Mouse (Mus musculus) spleen, adult 2 months (tissue): ENCODE results near the gene Lrrc8b. TPM values are rescaled to one million over a fixed set of nuclear protein-coding genes. Genes with fewer than 3 reads are reported as not detected.

Experiments
- DNase-seq, 2 experiments: peaks; one replicate each; pipeline versions ENCODE4 v3.0.0 to v3.0.0-alpha.2; 2012 to 2021; ENCODE audit warnings: low spot score in 2 of 2, low read depth in 1 of 2
- H3K27ac ChIP-seq: fragments of 200-500 bp; 2 replicates; pipeline ENCODE4 v1.5.1; 2012; ENCODE audit warnings: low read length, inconsistent platforms; ENCODE audit not compliant: insufficient read depth
- H3K27me3 ChIP-seq: fragments of 200-500 bp; 2 replicates; pipeline ENCODE4 v1.6.1; 2012; ENCODE audit warnings: mild to moderate bottlenecking, moderate library complexity, low read length, inconsistent platforms; ENCODE audit not compliant: control insufficient read depth, insufficient read depth
- H3K36me3 ChIP-seq: fragments of 200-500 bp; 2 replicates; pipeline ENCODE4 v1.6.1; 2012; ENCODE audit warnings: mild to moderate bottlenecking, low read length, inconsistent platforms; ENCODE audit not compliant: control insufficient read depth, insufficient read depth
- H3K4me1 ChIP-seq: fragments of 200-500 bp; 2 replicates; pipeline ENCODE4 v1.6.1; 2011; ENCODE audit warnings: inconsistent platforms; ENCODE audit not compliant: control insufficient read depth, insufficient read depth, insufficient read length
- H3K4me3 ChIP-seq: fragments of 200-500 bp; 2 replicates; pipeline ENCODE4 v1.5.1; 2011; ENCODE audit warnings: mild to moderate bottlenecking, inconsistent platforms; ENCODE audit not compliant: insufficient read depth, insufficient read length; ENCODE audit errors: extremely low read depth
- CTCF ChIP-seq: fragments of 200-500 bp; IDR thresholded peaks from 2 replicates; pipeline ENCODE4 v1.5.1; 2011; ENCODE audit warnings: mild to moderate bottlenecking, inconsistent platforms; ENCODE audit not compliant: insufficient read depth, insufficient read length, insufficient replicate concordance; ENCODE audit errors: extremely low read depth
- POLR2A ChIP-seq: fragments of 200-500 bp; IDR thresholded peaks from 2 replicates; pipeline ENCODE4 v1.6.1; 2011; ENCODE audit warnings: low read depth, low read length, inconsistent platforms
- WGBS: fragments of 180-500 bp; shearing (Covaris S2); methylation state at CpG from one replicate; pipeline ENCODE4 v1.1.7; 2018; 5-methylcytosine and 5-hydroxymethylcytosine counted together
- polyA plus RNA-seq: library from polyadenylated mRNA; depleted of rRNA; stranded (reverse); fragments of >200 nt; gene quantifications from 2 replicates; pipeline ENCODE4 v1.2.3, GENCODE M21; 2012

The Lrrc8b gene
- polyA plus RNA-seq, 1 experiment, result 3.0 TPM

GRCm38 (mm10) chr5:105418851-105419250 lies 3.3 kb downstream of the Lrrc8b start:
- Histone ChIP-seq H3K27me3 (no peaks in the 10 kb centered on the region), H3K36me3 (no peaks in the 10 kb centered on the region), H3K4me1 (no peaks in the 10 kb centered on the region), H3K27ac (no peak overlapping the region), H3K4me3 (no peak overlapping the region)
- DNase-seq, result no peak
- 92% methylated on average over 5 of the region's 5 CpGs for WGBS
- TF ChIP-seq CTCF, result no peak
- no peak for TF ChIP-seq POLR2A

DNA sequence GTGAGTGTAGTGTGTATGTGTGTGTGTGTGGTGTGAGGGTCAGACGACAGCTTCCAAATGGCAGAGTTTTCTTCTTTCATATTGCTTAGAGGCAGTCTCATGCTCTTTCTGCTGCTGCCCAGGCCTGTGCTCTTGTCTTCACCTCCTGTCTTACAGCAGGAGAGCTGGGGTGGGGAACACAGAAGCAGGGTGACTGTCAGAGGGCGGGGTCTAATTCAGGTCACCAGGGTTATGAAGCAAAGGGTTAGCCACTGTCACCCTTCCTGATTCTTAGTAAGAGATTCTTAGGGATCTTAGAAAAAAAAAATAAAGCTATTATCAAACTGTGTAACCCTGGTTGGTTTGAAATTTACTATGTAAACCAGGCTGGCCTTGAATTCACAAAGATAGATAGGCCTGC lies 10.0 kb downstream of the Lrrc8b start:
- peaks cover 2% of the 10 kb centered on the region; the same call in 1 of the 2 replicates for H3K4me1 ChIP-seq

DNA sequence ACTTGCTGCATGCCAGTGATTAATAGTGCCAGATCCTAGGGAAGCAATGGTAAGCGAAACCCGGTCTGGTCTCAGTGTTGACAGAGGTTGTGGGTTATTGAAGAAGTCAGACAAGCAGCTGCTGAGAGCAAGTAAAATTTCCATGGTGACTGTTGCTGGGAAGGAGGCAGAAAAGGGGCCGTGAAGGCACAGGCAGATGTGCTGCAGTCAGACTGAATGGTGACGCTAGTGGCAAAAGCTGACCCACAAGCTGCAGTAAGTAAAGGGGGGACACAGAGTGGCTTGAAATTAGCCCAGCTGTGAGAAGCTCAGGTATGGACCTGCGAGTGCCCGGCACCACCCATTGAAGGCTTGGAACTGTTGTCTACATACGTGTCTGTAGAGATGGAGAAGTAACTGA lies 11.8 kb downstream of the Lrrc8b start:
- no peak overlapping the region for H3K4me3 ChIP-seq
- no peak overlapping the region for H3K27ac ChIP-seq
- H3K36me3 ChIP-seq, result no peaks in the 10 kb centered on the region
- 84% methylated on average over 7 of the region's 7 CpGs for WGBS
- DNase-seq, result no peak
- H3K4me1 ChIP-seq, result peaks cover 2% of the 10 kb centered on the region; the same call in 1 of the 2 replicates
- no peak for TF ChIP-seq POLR2A
- no peak for TF ChIP-seq CTCF
- no peaks in the 10 kb centered on the region for H3K27me3 ChIP-seq

More for the DNA sequence above, 10.0 kb downstream of the Lrrc8b start:
- WGBS, result 94% methylated on average over 2 of the region's 2 CpGs
- Histone ChIP-seq H3K27me3 (no peaks in the 10 kb centered on the region), H3K36me3 (no peaks in the 10 kb centered on the region), H3K4me3 (no peak overlapping the region), H3K27ac (no peak overlapping the region)
- TF ChIP-seq POLR2A, result no peak
- no peak for TF ChIP-seq CTCF
- DNase-seq, result no peak

DNA sequence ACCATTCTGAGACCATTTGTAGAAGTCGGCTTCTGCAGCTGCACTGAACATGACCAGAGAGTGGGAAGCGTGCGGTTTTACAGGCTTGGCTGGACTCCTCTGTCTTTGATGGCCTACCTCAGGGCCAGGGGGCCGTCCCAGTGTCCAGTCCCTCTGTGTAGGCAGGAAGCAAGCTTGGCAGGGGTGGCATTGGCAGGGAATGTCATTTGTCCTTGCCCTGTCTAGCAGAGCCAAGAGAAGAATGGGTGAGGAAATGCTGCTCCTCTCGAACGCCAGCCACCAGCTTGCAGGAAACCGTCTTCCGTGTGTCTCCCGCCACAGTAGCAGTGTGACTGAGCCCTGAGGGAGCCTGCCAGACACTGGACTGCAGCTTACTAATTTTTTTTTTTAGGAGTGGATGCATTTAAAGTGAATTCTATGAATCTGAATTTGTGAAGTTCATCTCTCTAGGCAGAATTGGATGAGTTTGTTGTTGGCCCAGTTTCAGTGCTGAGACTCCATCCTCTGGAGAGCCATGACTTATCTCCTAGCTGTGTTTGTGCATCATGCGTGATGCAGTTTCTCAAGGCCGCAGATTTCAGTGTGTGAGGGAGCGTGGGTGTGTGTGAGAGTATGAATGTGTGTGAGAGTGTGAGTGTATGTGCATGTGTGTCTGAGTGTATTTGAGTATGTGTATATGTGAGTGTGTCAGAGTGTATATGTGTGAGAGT lies 12.8 kb downstream of the Lrrc8b start:
- Histone ChIP-seq H3K27me3 (no peaks in the 10 kb centered on the region), H3K4me3 (no peak overlapping the region), H3K27ac (no peak overlapping the region), H3K4me1 (peaks cover 2% of the 10 kb centered on the region; the same call in 1 of the 2 replicates), H3K36me3 (no peaks in the 10 kb centered on the region)
- no peak for DNase-seq
- 57% methylated on average over 12 of the region's 12 CpGs for WGBS
- TF ChIP-seq CTCF (no peak), POLR2A (no peak)

DNA sequence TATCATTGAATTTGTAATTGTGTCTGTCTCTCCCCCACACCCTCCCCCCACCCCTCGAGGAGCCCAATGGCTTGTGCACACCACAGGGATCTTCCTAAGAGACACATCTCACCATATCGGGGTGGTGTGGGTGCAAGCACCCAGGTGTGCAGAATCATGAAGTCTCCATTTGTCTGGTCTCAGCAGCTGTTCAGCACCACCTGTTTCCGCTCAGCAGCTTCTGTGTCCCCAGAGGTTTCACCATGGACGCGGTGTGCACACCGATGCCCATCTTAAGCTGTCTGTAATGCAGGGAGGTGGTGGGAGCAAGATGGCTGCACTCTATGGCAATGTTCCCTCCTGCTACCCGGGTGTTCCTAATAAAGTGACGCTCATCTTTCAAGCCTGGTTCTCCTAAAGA lies 14.6 kb downstream of the Lrrc8b start:
- Histone ChIP-seq H3K27ac (no peak overlapping the region), H3K36me3 (no peaks in the 10 kb centered on the region), H3K4me3 (no peak overlapping the region), H3K4me1 (peaks cover 2% of the 10 kb centered on the region; the same call in 1 of the 2 replicates), H3K27me3 (no peaks in the 10 kb centered on the region)
- WGBS, result 54% methylated on average over 8 of the region's 8 CpGs
- TF ChIP-seq POLR2A (no peak), CTCF (no peak)
- DNase-seq, result peak in 1 of 2 experiments; percentile 27

DNA sequence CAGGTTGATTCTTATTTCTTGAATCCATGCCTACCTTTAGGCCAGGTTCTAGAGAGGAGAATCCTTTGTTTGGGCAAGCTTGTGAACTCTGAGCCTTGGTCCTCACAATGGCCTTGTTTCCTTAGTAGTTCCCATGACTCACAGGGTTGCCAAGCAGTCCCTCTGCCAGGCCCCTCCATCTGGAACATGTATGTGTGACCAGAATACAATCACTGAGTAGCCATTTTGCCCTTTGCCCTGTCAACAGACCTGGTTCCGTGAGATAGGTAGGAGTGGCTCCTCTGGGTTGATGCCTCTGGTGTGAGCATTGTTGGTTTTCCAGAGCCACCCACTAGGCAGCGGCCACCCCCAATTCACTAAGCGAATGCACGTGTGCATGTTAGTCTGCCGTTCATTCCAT lies 24.0 kb downstream of the Lrrc8b start:
- no peaks in the 10 kb centered on the region for H3K36me3 ChIP-seq
- WGBS, result 98% methylated on average over 5 of the region's 5 CpGs
- TF ChIP-seq CTCF (no peak), POLR2A (no peak)
- no peak for DNase-seq
- no peak overlapping the region for H3K27ac ChIP-seq
- H3K27me3 ChIP-seq, result no peaks in the 10 kb centered on the region
- H3K4me1 ChIP-seq, result peaks cover 10% of the 10 kb centered on the region; the same call in 1 of the 2 replicates
- H3K4me3 ChIP-seq, result no peak overlapping the region

- 49% methylated on average over 9 of the region's 9 CpGs for WGBS
- TF ChIP-seq CTCF, result no peak
- no peak for DNase-seq
- peaks cover 10% of the 10 kb centered on the region; the same call in 1 of the 2 replicates for H3K4me1 ChIP-seq
- no peaks in the 10 kb centered on the region for H3K27me3 ChIP-seq
- H3K27ac ChIP-seq, result no peak overlapping the region
- H3K36me3 ChIP-seq, result no peaks in the 10 kb centered on the region
- H3K4me3 ChIP-seq, result no peak overlapping the region
Observed at GRCm38 (mm10) chr5:105440992-105441535, 25.5 kb downstream of the Lrrc8b start.
